Mouse (Mus musculus): ENCODE results near the gene Il13ra2.
"Not testable (repeated sequence)": the region's sequence is repeated elsewhere in the genome, so short reads cannot be mapped to it uniquely, and the experiment has no call there.

The Il13ra2 gene

DNA sequence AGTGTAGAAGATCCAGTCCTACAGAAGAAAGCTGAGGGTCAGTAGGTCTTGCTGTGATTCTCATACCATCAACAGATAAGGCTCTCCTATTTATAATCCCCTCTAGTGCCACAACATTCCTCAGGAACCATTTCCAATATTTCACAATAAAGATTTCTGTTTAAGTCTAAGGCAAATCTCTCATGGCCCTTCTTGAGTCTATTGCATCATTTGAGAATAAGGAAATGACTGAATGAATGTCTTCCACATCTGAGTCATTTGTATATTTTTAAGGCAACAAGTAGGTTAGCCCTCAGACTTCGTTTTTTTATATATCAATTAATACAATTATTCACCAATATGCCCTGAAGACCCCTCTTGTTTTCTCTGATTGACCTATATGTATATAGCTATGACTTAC lies at the start of gene Il13ra2:
TSS of gene Il13ra2 (minus strand) at position 64 of the 400 bp plus-strand sequence.
- no peak for DNase-seq

- DNase-seq: not testable (repeated sequence)
Measured at GRCm38 (mm10) chrX:147453610-147454009, 24.6 kb upstream of the Il13ra2 start, which contains the start of gene Vmn1r239-ps. Gene Vmn1r239-ps, minus strand, starts transcription at chrX:147453710.

GRCm38 (mm10) chrX:147443386-147443785 lies 14.4 kb upstream of the Il13ra2 start:
- DNase-seq: no peak

GRCm38 (mm10) chrX:147435400-147435799 lies 6.4 kb upstream of the Il13ra2 start:
- no peak for DNase-seq

- no peak for DNase-seq
Measured at GRCm38 (mm10) chrX:147429753-147430152, 761 bp upstream of the Il13ra2 start.

DNA sequence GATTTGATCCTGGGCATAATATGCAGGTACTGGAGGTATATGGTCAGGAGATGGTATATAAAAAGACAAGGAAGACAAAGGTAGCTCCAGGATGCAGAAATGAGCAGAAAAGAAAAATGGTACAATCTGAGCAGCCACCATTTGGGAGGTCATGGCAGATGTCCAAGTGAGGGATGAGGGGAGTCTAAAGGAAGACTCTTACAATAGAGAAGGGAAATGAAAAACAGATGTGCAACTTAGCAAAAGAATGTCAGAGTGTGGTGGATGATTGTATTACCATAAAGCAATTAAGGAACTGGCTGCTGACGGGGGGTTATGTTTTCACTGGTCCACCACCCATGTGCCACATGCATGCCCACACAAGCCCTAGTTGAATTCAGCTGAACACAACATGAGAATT lies 35.5 kb downstream of the Il13ra2 start:
- DNase-seq: no peak

GRCm38 (mm10) chrX:147349167-147349566 lies 79.8 kb downstream of the Il13ra2 start:
- no peak for DNase-seq

All from right cerebral cortex, postnatal 25 days (tissue).